Comparison of ENCODE assay signal across 13 mouse cellular contexts in the genomic region with DNA sequence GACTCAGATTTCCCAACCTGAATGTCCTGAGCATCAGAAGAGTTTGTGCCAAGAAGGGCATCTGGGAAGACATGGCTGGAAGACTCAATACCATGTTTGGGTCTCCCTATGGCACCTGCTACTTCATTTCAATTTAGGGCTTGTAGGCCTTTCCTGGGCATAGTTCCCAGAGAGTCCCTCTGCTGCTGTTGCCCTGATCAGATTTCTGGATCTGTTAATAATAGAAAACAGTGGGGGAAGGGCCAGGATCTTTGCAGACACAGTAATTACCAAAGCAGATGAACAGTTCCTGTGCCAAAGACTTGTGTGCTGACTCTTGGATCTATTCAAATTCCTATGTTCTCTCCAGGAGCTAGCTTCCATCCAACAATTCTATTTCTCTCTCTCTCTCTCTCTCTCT. TPM values are rescaled to one million over a fixed set of nuclear protein-coding genes. Genes with fewer than 3 reads are reported as not detected.
DNase-seq lines count a peak whose midpoint lies in the region; ATAC-seq and TF ChIP-seq lines count a peak whose summit lies in the region.
"Had no signal": no experiment of that assay in that cellular context is flagged by ENCODE, and none has a peak within 500 bp of the region (broad histone marks: within the 10 kb centered on the region; RNA-seq: fewer than 3 reads in every experiment).

No protein-coding gene starts in this region.

- H3K9me3 ChIP-seq in forebrain, embryonic 16.5 days (ENCODE audit: control insufficient read depth, low read length), result no peaks in the 10 kb centered on the region
- H3K9me3 ChIP-seq in forebrain, embryonic 13.5 days (replicated peaks), result no peaks in the 10 kb centered on the region
- no peaks in the 10 kb centered on the region for H3K9me3 ChIP-seq in midbrain, postnatal 0 days (ENCODE audit: low read length)
- H3K9me3 ChIP-seq in midbrain, embryonic 11.5 days (ENCODE audit: control insufficient read depth, low read length), result no peaks in the 10 kb centered on the region
- H3K9me3 ChIP-seq: heart, embryonic 12.5 days; limb, embryonic 13.5 days had no signal

- H3K36me3 ChIP-seq in forebrain, embryonic 16.5 days (ENCODE audit: control insufficient read depth, insufficient read depth), result no peaks in the 10 kb centered on the region
- no peaks in the 10 kb centered on the region for H3K36me3 ChIP-seq in forebrain, embryonic 13.5 days (ENCODE audit: poor library complexity, severe bottlenecking)
- H3K36me3 ChIP-seq in midbrain, postnatal 0 days (ENCODE audit: insufficient read depth, low read length), result no peaks in the 10 kb centered on the region
- H3K36me3 ChIP-seq in midbrain, embryonic 11.5 days (ENCODE audit: control insufficient read depth, insufficient read depth, low read length), result no peaks in the 10 kb centered on the region
- H3K36me3 ChIP-seq: heart, embryonic 12.5 days; limb, embryonic 13.5 days had no signal

- no peak overlapping the region for H3K27ac ChIP-seq in forebrain, embryonic 16.5 days (ENCODE audit: low read length)
- H3K27ac ChIP-seq in forebrain, embryonic 13.5 days, result no peak overlapping the region
- no peak overlapping the region for H3K27ac ChIP-seq in midbrain, postnatal 0 days (ENCODE audit: low read depth, low read length)
- no peak overlapping the region for H3K27ac ChIP-seq in midbrain, embryonic 11.5 days (ENCODE audit: low read depth, low read length)
- H3K27ac ChIP-seq: limb, embryonic 13.5 days had no signal

- ATAC-seq in forebrain, embryonic 16.5 days, result peak; percentile 49
- ATAC-seq in forebrain, embryonic 13.5 days, result no peak
- no peak for ATAC-seq in midbrain, postnatal 0 days (ENCODE audit: low FRiP score)
- no peak for ATAC-seq in midbrain, embryonic 11.5 days (ENCODE audit: low FRiP score)
- ATAC-seq in erythroblast, adult 5-6 weeks (replicated peaks; ENCODE audit: low FRiP score, poor library complexity, severe bottlenecking), result no peak

- H3K4me2 ChIP-seq in forebrain, embryonic 16.5 days (ENCODE audit: low read length), result no peak overlapping the region
- H3K4me2 ChIP-seq in forebrain, embryonic 13.5 days, result no peak overlapping the region
- no peak overlapping the region for H3K4me2 ChIP-seq in midbrain, postnatal 0 days (ENCODE audit: low read depth, low read length, poor library complexity, severe bottlenecking)
- no peak overlapping the region for H3K4me2 ChIP-seq in midbrain, embryonic 11.5 days
- H3K4me2 ChIP-seq: heart, embryonic 12.5 days; limb, embryonic 13.5 days had no signal

- intact Hi-C loops in gastrocnemius, postnatal 36 days (cut with DNase I), result no loop called here

- H3K4me1 ChIP-seq in forebrain, embryonic 16.5 days (replicated peaks; ENCODE audit: control insufficient read depth, insufficient read depth, low read length), result peaks cover 15% of the 10 kb centered on the region
- peaks cover 17% of the 10 kb centered on the region for H3K4me1 ChIP-seq in forebrain, embryonic 13.5 days
- peaks cover 5% of the 10 kb centered on the region; the same call in 1 of the 2 replicates for H3K4me1 ChIP-seq in midbrain, postnatal 0 days (ENCODE audit: insufficient read depth, low read length)
- H3K4me1 ChIP-seq in midbrain, embryonic 11.5 days (ENCODE audit: control insufficient read depth, insufficient read depth, low read length), result peaks cover 5% of the 10 kb centered on the region; the same call in 1 of the 2 replicates

- no peaks in the 10 kb centered on the region for H3K27me3 ChIP-seq in forebrain, embryonic 16.5 days (replicated peaks; ENCODE audit: control insufficient read depth, insufficient read depth, low read length)
- H3K27me3 ChIP-seq in forebrain, embryonic 13.5 days, result no peaks in the 10 kb centered on the region
- no peaks in the 10 kb centered on the region for H3K27me3 ChIP-seq in midbrain, postnatal 0 days (ENCODE audit: insufficient read depth, low read length)
- no peaks in the 10 kb centered on the region for H3K27me3 ChIP-seq in midbrain, embryonic 11.5 days (ENCODE audit: control insufficient read depth, insufficient read depth, low read length)

- peak; percentile 84 for DNase-seq in midbrain, postnatal 0 days (ENCODE audit: low spot score)
- DNase-seq in midbrain, embryonic 11.5 days (ENCODE audit: low spot score, missing footprints), result no peak
- DNase-seq in gastrocnemius, postnatal 36 days, result peak; percentile 20 to 48
- no peak for DNase-seq in adrenal gland, postnatal 10 days
- DNase-seq in adrenal gland, postnatal 36 days, result no peak
- DNase-seq: kidney, adult 11 months; lung, postnatal 36 days; retina, postnatal 1 day had no signal

- no peak overlapping the region for H3K9ac ChIP-seq in forebrain, embryonic 16.5 days (replicated peaks; ENCODE audit: low read depth, low read length)
- no peak overlapping the region for H3K9ac ChIP-seq in forebrain, embryonic 13.5 days
- no peak overlapping the region for H3K9ac ChIP-seq in midbrain, postnatal 0 days (replicated peaks; ENCODE audit: low read length, poor library complexity, severe bottlenecking)
- H3K9ac ChIP-seq in midbrain, embryonic 11.5 days (ENCODE audit: low read length), result no peak overlapping the region
- H3K9ac ChIP-seq: heart, embryonic 12.5 days; limb, embryonic 13.5 days had no signal

- H3K4me3 ChIP-seq in forebrain, embryonic 16.5 days (replicated peaks; ENCODE audit: low read length), result no peak overlapping the region
- no peak overlapping the region for H3K4me3 ChIP-seq in forebrain, embryonic 13.5 days
- H3K4me3 ChIP-seq in midbrain, postnatal 0 days (ENCODE audit: low read depth, low read length), result no peak overlapping the region
- H3K4me3 ChIP-seq in midbrain, embryonic 11.5 days (ENCODE audit: low read depth, low read length), result no peak overlapping the region
- H3K4me3 ChIP-seq: heart, embryonic 12.5 days; limb, embryonic 13.5 days had no signal

- no peak for TF ChIP-seq CTCF in midbrain, postnatal 0 days (IDR thresholded peaks at IDR 0.05)

RNA-seq across cellular contexts. Expression of a gene that starts 4.0 kb away (rescaled TPM):
- 4.0 and 4.8 TPM in 2 replicates for polyA plus RNA-seq in forebrain, embryonic 16.5 days (2015; fragmentation: Nextera tagmentation; extraction: Ambion mirVana)
- polyA plus RNA-seq in forebrain, embryonic 13.5 days (2015; fragmentation: Nextera tagmentation; extraction: Ambion mirVana), result 1.6 and 1.9 TPM in 2 replicates
- total RNA-seq in midbrain, postnatal 0 days (2014; rRNA removed), result 4.9 and 9.4 TPM in 2 replicates
- polyA plus RNA-seq in midbrain, postnatal 0 days (2015; fragmentation: Nextera tagmentation; extraction: Ambion mirVana), result 7.1 and 7.3 TPM in 2 replicates
- polyA plus RNA-seq in midbrain, embryonic 11.5 days (2014; fragmentation: Nextera tagmentation; extraction: Ambion mirVana), result 1.2 and 1.4 TPM in 2 replicates
- 10 to 100 TPM; 52.2 to 73.6 TPM for total RNA-seq in gastrocnemius, postnatal 36 days (2021)
- 1 to 10 TPM in 1 of 2 experiments, under 1 TPM in 1; 0.99 to 2.0 TPM for total RNA-seq in adrenal gland, postnatal 10 days (2021)
- total RNA-seq in erythroblast, adult 5-6 weeks (2015; ENCODE audit: low replicate concordance), result not detected in 2 replicates
- 1.4 TPM in 1 of 2 replicates, not detected in the other for total RNA-seq in erythroblast, adult 5-6 weeks (2017; ENCODE audit: low replicate concordance)
- under 1 TPM; 0.43 to 0.53 TPM for total RNA-seq in adrenal gland, postnatal 36 days (2021)

RNA-seq across cellular contexts. Expression of a gene that starts 5.4 kb away (rescaled TPM):
- polyA plus RNA-seq in forebrain, embryonic 16.5 days (2015; fragmentation: Nextera tagmentation; extraction: Ambion mirVana), result 35.9 and 38.7 TPM in 2 replicates
- 35.8 and 38.5 TPM in 2 replicates for polyA plus RNA-seq in forebrain, embryonic 13.5 days (2015; fragmentation: Nextera tagmentation; extraction: Ambion mirVana)
- 19.3 and 25.7 TPM in 2 replicates for total RNA-seq in midbrain, postnatal 0 days (2014; rRNA removed)
- polyA plus RNA-seq in midbrain, postnatal 0 days (2015; fragmentation: Nextera tagmentation; extraction: Ambion mirVana), result 16.4 and 18.5 TPM in 2 replicates
- polyA plus RNA-seq in midbrain, embryonic 11.5 days (2014; fragmentation: Nextera tagmentation; extraction: Ambion mirVana), result 46.9 and 52.3 TPM in 2 replicates
- 1 to 10 TPM; 7.8 to 8.8 TPM for total RNA-seq in gastrocnemius, postnatal 36 days (2021)
- 10 to 100 TPM; 18.8 to 20.4 TPM for total RNA-seq in adrenal gland, postnatal 10 days (2021)
- total RNA-seq in erythroblast, adult 5-6 weeks (2015; ENCODE audit: low replicate concordance), result 7.1 and 9.8 TPM in 2 replicates
- total RNA-seq in erythroblast, adult 5-6 weeks (2017; ENCODE audit: low replicate concordance), result 12.4 and 28.7 TPM in 2 replicates
- 10 to 100 TPM; 19.7 to 23.9 TPM for total RNA-seq in adrenal gland, postnatal 36 days (2021)

RNA-seq across cellular contexts. Expression of a gene that starts 32.8 kb away (rescaled TPM):
- polyA plus RNA-seq in forebrain, embryonic 16.5 days (2015; fragmentation: Nextera tagmentation; extraction: Ambion mirVana), result 52.1 and 54.6 TPM in 2 replicates
- polyA plus RNA-seq in forebrain, embryonic 13.5 days (2015; fragmentation: Nextera tagmentation; extraction: Ambion mirVana), result 64.2 and 68.6 TPM in 2 replicates
- 40.3 and 40.8 TPM in 2 replicates for total RNA-seq in midbrain, postnatal 0 days (2014; rRNA removed)
- polyA plus RNA-seq in midbrain, postnatal 0 days (2015; fragmentation: Nextera tagmentation; extraction: Ambion mirVana), result 43.0 and 47.4 TPM in 2 replicates
- 100.0 and 107 TPM in 2 replicates for polyA plus RNA-seq in midbrain, embryonic 11.5 days (2014; fragmentation: Nextera tagmentation; extraction: Ambion mirVana)
- 10 to 100 TPM; 11.1 to 11.6 TPM for total RNA-seq in gastrocnemius, postnatal 36 days (2021)
- total RNA-seq in adrenal gland, postnatal 10 days (2021), result 10 to 100 TPM; 31.7 to 35.0 TPM
- 12.1 and 15.4 TPM in 2 replicates for total RNA-seq in erythroblast, adult 5-6 weeks (2015; ENCODE audit: low replicate concordance)
- 15.9 and 28.2 TPM in 2 replicates for total RNA-seq in erythroblast, adult 5-6 weeks (2017; ENCODE audit: low replicate concordance)
- total RNA-seq in adrenal gland, postnatal 36 days (2021), result 10 to 100 TPM; 27.5 to 30.5 TPM

RNA-seq across cellular contexts. Expression of a gene that starts 49.4 kb away (rescaled TPM):
- 9.7 and 10.3 TPM in 2 replicates for polyA plus RNA-seq in forebrain, embryonic 16.5 days (2015; fragmentation: Nextera tagmentation; extraction: Ambion mirVana)
- polyA plus RNA-seq in forebrain, embryonic 13.5 days (2015; fragmentation: Nextera tagmentation; extraction: Ambion mirVana), result 9.2 and 9.3 TPM in 2 replicates
- 14.2 and 16.4 TPM in 2 replicates for total RNA-seq in midbrain, postnatal 0 days (2014; rRNA removed)
- polyA plus RNA-seq in midbrain, postnatal 0 days (2015; fragmentation: Nextera tagmentation; extraction: Ambion mirVana), result 4.4 and 7.8 TPM in 2 replicates
- polyA plus RNA-seq in midbrain, embryonic 11.5 days (2014; fragmentation: Nextera tagmentation; extraction: Ambion mirVana), result 6.9 and 8.3 TPM in 2 replicates
- total RNA-seq in gastrocnemius, postnatal 36 days (2021), result 1 to 10 TPM; 7.1 to 7.2 TPM
- total RNA-seq in adrenal gland, postnatal 10 days (2021), result 10 to 100 TPM; 11.6 to 15.3 TPM
- 4.6 and 5.2 TPM in 2 replicates for total RNA-seq in erythroblast, adult 5-6 weeks (2015; ENCODE audit: low replicate concordance)
- total RNA-seq in erythroblast, adult 5-6 weeks (2017; ENCODE audit: low replicate concordance), result 2.8 and 4.7 TPM in 2 replicates
- total RNA-seq in adrenal gland, postnatal 36 days (2021), result 10 to 100 TPM; 12.6 to 18.3 TPM

RNA-seq across cellular contexts. Expression of a gene that starts 49.4 kb away (rescaled TPM):
- 25.3 and 25.9 TPM in 2 replicates for polyA plus RNA-seq in forebrain, embryonic 16.5 days (2015; fragmentation: Nextera tagmentation; extraction: Ambion mirVana)
- 20.5 and 22.7 TPM in 2 replicates for polyA plus RNA-seq in forebrain, embryonic 13.5 days (2015; fragmentation: Nextera tagmentation; extraction: Ambion mirVana)
- total RNA-seq in midbrain, postnatal 0 days (2014; rRNA removed), result 14.7 and 19.9 TPM in 2 replicates
- 12.4 and 13.6 TPM in 2 replicates for polyA plus RNA-seq in midbrain, postnatal 0 days (2015; fragmentation: Nextera tagmentation; extraction: Ambion mirVana)
- polyA plus RNA-seq in midbrain, embryonic 11.5 days (2014; fragmentation: Nextera tagmentation; extraction: Ambion mirVana), result 16.9 and 22.0 TPM in 2 replicates
- 10 to 100 TPM; 17.9 to 19.6 TPM for total RNA-seq in gastrocnemius, postnatal 36 days (2021)
- 10 to 100 TPM; 29.1 to 38.2 TPM for total RNA-seq in adrenal gland, postnatal 10 days (2021)
- total RNA-seq in erythroblast, adult 5-6 weeks (2015; ENCODE audit: low replicate concordance), result 0.77 and 1.5 TPM in 2 replicates
- total RNA-seq in erythroblast, adult 5-6 weeks (2017; ENCODE audit: low replicate concordance), result 0.51 and 2.4 TPM in 2 replicates
- 10 to 100 TPM; 29.2 to 29.3 TPM for total RNA-seq in adrenal gland, postnatal 36 days (2021)

Comparison
In these comparisons a context has a peak if more than half of its experiments do, and no peak if none do; other contexts are left out.
1. DNase-seq: peak in midbrain, postnatal 0 days (single experiment) and gastrocnemius, postnatal 36 days (2 of 2); none in midbrain, embryonic 11.5 days (single experiment), adrenal gland, postnatal 10 days (single experiment) and adrenal gland, postnatal 36 days (0 of 2).